Mouse (Mus musculus) T-helper 17 cell (primary cell): Measurements from ENCODE around the gene Cyp2c70.
"Not testable (repeated sequence)": the region's sequence is repeated elsewhere in the genome, so short reads cannot be mapped to it uniquely, and the experiment has no call there.

Experiments used
- in situ Hi-C, 2 experiments: fragments of 300-600 bp; cut with MboI, MseI; formaldehyde crosslinking; loops; 1 replicate in 1 of 2; 2 replicates in 1 of 2; pipeline ENCODE4 v1.15.1; 2025; ENCODE audit warnings: high pct_unique_total_duplicates in 2 of 2

Gene Cyp2c70

GRCm38 (mm10) chr19:40187160-40187559, at the start of gene Cyp2c70:
TSS of gene Cyp2c70 (minus strand) at chr19:40187333.
- in situ Hi-C loops = no loop called here

- in situ Hi-C loops = no loop called here
These were observed 45.4 kb upstream of the Cyp2c70 start for GRCm38 (mm10) chr19:40232560-40232959.

GRCm38 (mm10) chr19:40231825-40232541, 44.9 kb upstream of the Cyp2c70 start:
- in situ Hi-C loops = no loop called here

GRCm38 (mm10) chr19:40231074-40231738, 44.1 kb upstream of the Cyp2c70 start:
- in situ Hi-C loops = no loop called here

GRCm38 (mm10) chr19:40226516-40227151, 39.5 kb upstream of the Cyp2c70 start:
- in situ Hi-C loops = loop anchor here (5.0 kb wide), 1 partner anchor 1249 kb away; no protein-coding TSS in a partner anchor

GRCm38 (mm10) chr19:40225761-40226110, 38.6 kb upstream of the Cyp2c70 start:
- in situ Hi-C loops = loop anchor here (5.0 kb wide), 1 partner anchor 1248 kb away; no protein-coding TSS in a partner anchor

- in situ Hi-C loops = loop anchor here (5.0 kb wide), 1 partner anchor 1248 kb away; no protein-coding TSS in a partner anchor
These were observed 38.1 kb upstream of the Cyp2c70 start for GRCm38 (mm10) chr19:40225102-40225760.

GRCm38 (mm10) chr19:40222307-40222706, 35.2 kb upstream of the Cyp2c70 start:
- in situ Hi-C loops = not testable (repeated sequence)

GRCm38 (mm10) chr19:40220878-40221277, 33.7 kb upstream of the Cyp2c70 start:
- in situ Hi-C loops = no loop called here

GRCm38 (mm10) chr19:40202947-40203346, 15.8 kb upstream of the Cyp2c70 start:
- in situ Hi-C loops = loop anchor here in 1 of 2 experiments (10.0 kb wide), 1 partner anchor 328 kb away; no protein-coding TSS in a partner anchor

GRCm38 (mm10) chr19:40190596-40190995, 3.5 kb upstream of the Cyp2c70 start:
- in situ Hi-C loops = no loop called here

GRCm38 (mm10) chr19:40183600-40183999, 3.5 kb downstream of the Cyp2c70 start:
- in situ Hi-C loops = no loop called here

GRCm38 (mm10) chr19:40178311-40178710, 8.8 kb downstream of the Cyp2c70 start:
- in situ Hi-C loops = no loop called here

GRCm38 (mm10) chr19:40168391-40168790, 18.7 kb downstream of the Cyp2c70 start:
- in situ Hi-C loops = not testable (repeated sequence)

GRCm38 (mm10) chr19:40126996-40127395, 60.1 kb downstream of the Cyp2c70 start:
- in situ Hi-C loops = not testable (repeated sequence)

GRCm38 (mm10) chr19:40125165-40125564, 62.0 kb downstream of the Cyp2c70 start:
- in situ Hi-C loops = not testable (repeated sequence)

- in situ Hi-C loops = not testable (repeated sequence)
These were observed 67.5 kb downstream of the Cyp2c70 start for GRCm38 (mm10) chr19:40119624-40120023.
